Mouse (Mus musculus) midbrain, embryonic 14.5 days (tissue): ENCODE data around the gene Gns. TPM values are rescaled to one million over a fixed set of nuclear protein-coding genes. Genes with fewer than 3 reads are reported as not detected.
"Not testable (repeated sequence)": the region's sequence is repeated elsewhere in the genome, so short reads cannot be mapped to it uniquely, and the experiment has no call there.

Experiments
- ATAC-seq: fragments of 200-750 bp; cut with Nextera tagmentation; 2 replicates; pipeline ENCODE4 v1.8.0; 2017; ENCODE audit warnings: moderate number of reproducible peaks, moderate library complexity; ENCODE audit not compliant: low FRiP score, low TSS enrichment
- DNase-seq: peaks from one replicate; pipeline ENCODE4 v3.0.0-alpha.2; 2015
- H3K27ac ChIP-seq: fragments of 300-500 bp; sonication (generic); replicated peaks from 2 replicates; pipeline ENCODE4 v1.5.1; 2014; ENCODE audit warnings: mild to moderate bottlenecking, low read depth, low read length, moderate library complexity
- H3K27me3 ChIP-seq: fragments of 300-500 bp; sonication (generic); 2 replicates; pipeline ENCODE4 v1.6.1; 2014; ENCODE audit warnings: low read length, control low read depth, mixed read lengths; ENCODE audit not compliant: control insufficient read depth, insufficient read depth
- H3K36me3 ChIP-seq: fragments of 300-500 bp; sonication (generic); 2 replicates; pipeline ENCODE4 v1.6.1; 2014; ENCODE audit warnings: low read length, control low read depth; ENCODE audit not compliant: control insufficient read depth, insufficient read depth
- H3K4me1 ChIP-seq: fragments of 300-500 bp; sonication (generic); 2 replicates; pipeline ENCODE4 v1.6.1; 2014; ENCODE audit warnings: mild to moderate bottlenecking, antibody characterized with exemption, low read length, control low read depth; ENCODE audit not compliant: control insufficient read depth, insufficient read depth
- H3K4me2 ChIP-seq: fragments of 300-500 bp; sonication (generic); 2 replicates; pipeline ENCODE4 v1.6.1; 2014; ENCODE audit warnings: mild to moderate bottlenecking, low read length, moderate library complexity
- H3K4me3 ChIP-seq: fragments of 300-500 bp; sonication (generic); replicated peaks from 2 replicates; pipeline ENCODE4 v1.5.1; 2014; ENCODE audit warnings: low read depth, low read length
- H3K9ac ChIP-seq: fragments of 300-500 bp; sonication (generic); replicated peaks from 2 replicates; pipeline ENCODE4 v1.6.1; 2014; ENCODE audit warnings: mild to moderate bottlenecking, low read length, moderate library complexity
- H3K9me3 ChIP-seq: fragments of 300-500 bp; sonication (generic); 2 replicates; pipeline ENCODE4 v1.6.1; 2016; ENCODE audit warnings: low read length, control low read depth, mixed read lengths; ENCODE audit not compliant: control insufficient read depth
- WGBS: fragments of 180-500 bp; shearing (Covaris S2); extraction: QIAGEN DNeasy Blood & Tissue Kit; methylation state at CpG from one replicate; pipeline ENCODE4 v1.1.7; 2014; 5-methylcytosine and 5-hydroxymethylcytosine counted together
- polyA plus RNA-seq: library from polyadenylated mRNA; unstranded; fragments of >200 nt; fragmentation: Nextera tagmentation; extraction: Ambion mirVana; gene quantifications from 2 replicates; pipeline ENCODE4 v1.2.1, GENCODE M21; 2014

The Gns gene
- polyA plus RNA-seq, 1 experiment from 2014 or later: 47.2 TPM

DNA sequence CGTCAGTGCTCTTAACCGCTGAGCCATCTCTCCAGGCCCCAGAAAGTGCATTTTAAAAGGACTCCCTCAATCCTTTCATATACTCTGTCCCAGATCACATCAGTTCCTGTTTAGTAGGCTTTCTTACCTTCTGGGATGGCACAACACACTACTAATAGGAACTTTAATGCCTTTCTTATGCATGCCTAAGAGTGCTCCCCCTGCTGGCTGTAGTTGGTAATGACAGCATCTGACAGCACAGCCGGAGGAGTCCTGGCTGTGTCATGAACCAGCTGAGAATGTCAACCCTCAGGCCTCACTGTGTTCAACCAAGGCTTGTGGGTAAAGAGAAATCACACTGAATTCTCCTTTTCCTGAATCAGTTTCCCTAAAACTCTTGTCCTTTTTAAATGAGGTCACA, 30.3 kb upstream of the Gns start:
- no peaks in the 10 kb centered on the region for H3K36me3 ChIP-seq
- 75% methylated on average over 3 of the region's 3 CpGs for WGBS
- H3K4me2 ChIP-seq: no peak overlapping the region
- no peak overlapping the region for H3K9ac ChIP-seq
- H3K4me1 ChIP-seq: no peaks in the 10 kb centered on the region
- no peaks in the 10 kb centered on the region; the same call in 1 of the 2 replicates for H3K9me3 ChIP-seq
- H3K27me3 ChIP-seq: no peaks in the 10 kb centered on the region
- H3K4me3 ChIP-seq: no peak overlapping the region
- no peak overlapping the region for H3K27ac ChIP-seq
- DNase-seq (peak; percentile 66), ATAC-seq (no peak)

GRCm38 (mm10) chr10:121336536-121336935, 28.4 kb upstream of the Gns start:
- H3K27ac ChIP-seq, H3K4me3 ChIP-seq, H3K27me3 ChIP-seq, DNase-seq, ATAC-seq, H3K36me3 ChIP-seq, H3K9ac ChIP-seq, H3K4me2 ChIP-seq, H3K9me3 ChIP-seq: not testable (repeated sequence)
- 82% methylated on average over 14 of the region's 14 CpGs for WGBS
- peaks cover 16% of the 10 kb centered on the region for H3K4me1 ChIP-seq

- peaks cover 16% of the 10 kb centered on the region for H3K4me1 ChIP-seq
- 47% methylated on average over 11 of the region's 11 CpGs for WGBS
- no peak overlapping the region for H3K9ac ChIP-seq
- ATAC-seq (peak; percentile 77), DNase-seq (peak; percentile 79)
- no peaks in the 10 kb centered on the region for H3K36me3 ChIP-seq
- H3K4me2 ChIP-seq: no peak overlapping the region; the same call in 1 of the 2 replicates
- no peak overlapping the region for H3K4me3 ChIP-seq
- no peaks in the 10 kb centered on the region; the same call in 1 of the 2 replicates for H3K9me3 ChIP-seq
- no peak overlapping the region; the same call in 1 of the 2 replicates for H3K27ac ChIP-seq
- no peaks in the 10 kb centered on the region for H3K27me3 ChIP-seq
Observed at GRCm38 (mm10) chr10:121340754-121341593, 23.9 kb upstream of the Gns start.

GRCm38 (mm10) chr10:121342260-121342659, 22.6 kb upstream of the Gns start:
- ATAC-seq (no peak), DNase-seq (no peak)
- Histone ChIP-seq H3K27me3 (no peaks in the 10 kb centered on the region), H3K4me1 (peaks cover 16% of the 10 kb centered on the region), H3K36me3 (no peaks in the 10 kb centered on the region), H3K9ac (no peak overlapping the region), H3K9me3 (no peaks in the 10 kb centered on the region), H3K27ac (no peak overlapping the region), H3K4me2 (no peak overlapping the region), H3K4me3 (no peak overlapping the region)
- WGBS: 99% methylated on average over 10 of the region's 10 CpGs

- no peak overlapping the region for H3K4me2 ChIP-seq
- no peak overlapping the region for H3K27ac ChIP-seq
- H3K4me1 ChIP-seq: peaks cover 16% of the 10 kb centered on the region
- ATAC-seq: no peak
- no peaks in the 10 kb centered on the region for H3K36me3 ChIP-seq
- no peak overlapping the region for H3K4me3 ChIP-seq
- H3K9ac ChIP-seq: no peak overlapping the region
- no peaks in the 10 kb centered on the region for H3K9me3 ChIP-seq
- peaks cover under 1% of the 10 kb centered on the region; the same call in 1 of the 2 replicates for H3K27me3 ChIP-seq
- no peak for DNase-seq
- WGBS: 79% methylated on average over 6 of the region's 6 CpGs
Observed at GRCm38 (mm10) chr10:121343867-121344266, 21.0 kb upstream of the Gns start.

- Histone ChIP-seq H3K4me1 (peaks cover 8% of the 10 kb centered on the region), H3K36me3 (no peaks in the 10 kb centered on the region), H3K4me2 (no peak overlapping the region), H3K9me3 (no peaks in the 10 kb centered on the region), H3K27me3 (peaks cover 29% of the 10 kb centered on the region), H3K9ac (no peak overlapping the region), H3K27ac (no peak overlapping the region), H3K4me3 (no peak overlapping the region)
- ATAC-seq (no peak), DNase-seq (no peak)
- WGBS: 48% methylated on average over 5 of the region's 5 CpGs
Observed at GRCm38 (mm10) chr10:121349244-121349643, 15.6 kb upstream of the Gns start.

GRCm38 (mm10) chr10:121350357-121351065, 14.4 kb upstream of the Gns start:
- peak overlapping the region; percentile 43 for H3K4me3 ChIP-seq
- peak overlapping the region; percentile 40 for H3K9ac ChIP-seq
- H3K27ac ChIP-seq: no peak overlapping the region
- DNase-seq: peak; percentile 59
- H3K27me3 ChIP-seq: peaks cover 29% of the 10 kb centered on the region
- H3K9me3 ChIP-seq: no peaks in the 10 kb centered on the region
- no peak; the same call in 1 of the 2 replicates for ATAC-seq
- peak overlapping the region; percentile 86 for H3K4me2 ChIP-seq
- peaks cover 8% of the 10 kb centered on the region for H3K4me1 ChIP-seq
- 1% methylated on average over 35 of the region's 35 CpGs for WGBS
- H3K36me3 ChIP-seq: no peaks in the 10 kb centered on the region

DNA sequence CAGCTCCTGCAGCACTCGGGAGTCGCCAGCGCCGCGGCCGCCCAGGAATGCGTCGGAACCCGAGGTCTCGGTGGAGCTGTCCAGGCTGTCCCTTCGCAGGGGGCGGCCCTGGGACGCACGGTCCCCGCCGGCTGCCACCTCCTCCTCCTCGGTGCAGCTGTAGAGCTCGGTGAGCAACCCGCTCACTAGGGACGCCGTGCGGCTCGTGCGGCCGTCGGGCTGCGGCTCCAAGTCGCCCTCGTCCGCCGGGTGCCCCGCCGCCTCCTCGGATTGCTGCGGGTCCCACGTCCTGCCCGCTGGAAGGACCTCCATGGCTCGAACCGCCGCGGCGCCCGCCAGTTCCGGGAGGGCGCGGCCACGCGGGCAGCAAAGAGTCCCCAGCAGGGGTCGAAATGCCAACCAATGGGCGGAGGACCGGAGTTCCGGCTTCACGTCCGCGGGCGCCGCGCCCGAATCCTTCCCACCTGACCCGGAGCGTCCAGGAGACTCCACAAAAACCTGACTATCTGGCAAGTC, 13.8 kb upstream of the Gns start, which contains the start of gene Tbc1d30:
TSS of gene Tbc1d30 (minus strand) at position 213 of the 516 bp plus-strand sequence.
- H3K9ac ChIP-seq: peak within 1 kb of the TSS; percentile 40
- under 1% methylated on average over 54 of the region's 61 CpGs for WGBS
- DNase-seq (peak; percentile 58), ATAC-seq (no peak; the same call in 1 of the 2 replicates)
- H3K27ac ChIP-seq: no peak within 1 kb of the TSS
- H3K27me3 ChIP-seq: peaks cover 29% of the 10 kb centered on the region
- peaks cover 8% of the 10 kb centered on the region for H3K4me1 ChIP-seq
- no peaks in the 10 kb centered on the region for H3K9me3 ChIP-seq
- no peaks in the 10 kb centered on the region for H3K36me3 ChIP-seq
- peak within 1 kb of the TSS; percentile 43 for H3K4me3 ChIP-seq
- peak within 1 kb of the TSS; percentile 86 for H3K4me2 ChIP-seq
